Mouse (Mus musculus): Measurements from ENCODE around the gene Gm13124. TPM values are rescaled to one million over a fixed set of nuclear protein-coding genes. Genes with fewer than 3 reads are reported as not detected.

The Gm13124 gene
- total RNA-seq (2023) = not detected

GRCm38 (mm10) chr4:144565034-144565433, at the start of gene Gm13124:
TSS of gene Gm13124 (minus strand) at chr4:144565134.

DNA sequence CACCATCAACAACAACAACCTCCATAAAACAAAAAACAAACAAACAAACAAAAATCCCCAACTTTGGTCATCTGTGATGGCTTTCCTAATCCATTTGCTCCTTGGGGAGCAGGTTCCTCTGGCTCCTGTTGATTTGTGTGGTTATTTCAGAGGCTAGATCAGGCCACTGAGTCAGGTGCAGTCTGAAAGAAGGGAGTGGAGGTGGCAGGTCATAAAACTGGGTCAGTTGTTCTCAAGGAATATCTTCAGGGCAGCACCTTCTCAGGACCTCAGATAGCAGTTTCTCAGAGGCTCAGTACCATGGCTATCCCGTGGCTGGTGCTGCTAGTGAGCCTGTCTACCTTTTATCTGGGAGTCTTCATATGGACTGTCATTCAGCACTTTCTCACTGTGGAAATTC, 48.5 kb upstream of the Gm13124 start, which contains the start of gene Aadacl4:
Aadacl4 (plus strand) TSS at position 301 of the 400 bp plus-strand sequence.

GRCm38 (mm10) chr4:144519522-144519921, 45.4 kb downstream of the Gm13124 start, which contains the start of gene 9430007A20Rik:
TSS of gene 9430007A20Rik (plus strand) at chr4:144519822.

Other genes starting within 250 kb of the Gm13124 start
- not detected for gene Gm13128, start 234.9 kb downstream of the Gm13124 start, total RNA-seq (2023)
- not detected for gene Gm13119, start 207.2 kb downstream of the Gm13124 start, total RNA-seq (2023)
- not detected for gene Pramef20, start 187.2 kb downstream of the Gm13124 start, total RNA-seq (2023)
- gene Pramef12, start 156.7 kb downstream of the Gm13124 start, total RNA-seq (2023) = not detected
- not detected for gene 1700012P22Rik, start 126.4 kb downstream of the Gm13124 start, total RNA-seq (2023)
- not detected for gene Gm9944, start 111.8 kb downstream of the Gm13124 start, total RNA-seq (2023)
- not detected for gene Aadacl3, start 101.4 kb downstream of the Gm13124 start, total RNA-seq (2023)
- not detected for gene 9430007A20Rik, start 45.3 kb downstream of the Gm13124 start, total RNA-seq (2023)
- gene Aadacl4, start 48.6 kb upstream of the Gm13124 start, total RNA-seq (2023) = not detected
- gene Gm436, start 121.2 kb upstream of the Gm13124 start, total RNA-seq (2023) = not detected
- gene Gm13178, start 156.3 kb upstream of the Gm13124 start, total RNA-seq (2023) = not detected
- not detected for gene Gm438, start 221.4 kb upstream of the Gm13124 start, total RNA-seq (2023)

All from T-cell, adult 66 days (primary cell).